Mouse (Mus musculus) kidney, postnatal 4 days (tissue): Measurements from ENCODE around the gene E130308A19Rik.
"Not testable (repeated sequence)": the region's sequence is repeated elsewhere in the genome, so short reads cannot be mapped to it uniquely, and the experiment has no call there.

ENCODE experiments used
- DNase-seq, 2 experiments: peaks; one replicate each; pipeline ENCODE4 v3.0.0; 2021; ENCODE audit warnings: mixed read lengths in 2 of 2

Gene E130308A19Rik

GRCm38 (mm10) chr4:59789015-59789414, 163.0 kb downstream of the E130308A19Rik start:
- no peak for DNase-seq

GRCm38 (mm10) chr4:59793626-59794025, 167.6 kb downstream of the E130308A19Rik start:
- not testable (repeated sequence) for DNase-seq

GRCm38 (mm10) chr4:59794116-59794515, 168.1 kb downstream of the E130308A19Rik start:
- DNase-seq = no peak

DNA sequence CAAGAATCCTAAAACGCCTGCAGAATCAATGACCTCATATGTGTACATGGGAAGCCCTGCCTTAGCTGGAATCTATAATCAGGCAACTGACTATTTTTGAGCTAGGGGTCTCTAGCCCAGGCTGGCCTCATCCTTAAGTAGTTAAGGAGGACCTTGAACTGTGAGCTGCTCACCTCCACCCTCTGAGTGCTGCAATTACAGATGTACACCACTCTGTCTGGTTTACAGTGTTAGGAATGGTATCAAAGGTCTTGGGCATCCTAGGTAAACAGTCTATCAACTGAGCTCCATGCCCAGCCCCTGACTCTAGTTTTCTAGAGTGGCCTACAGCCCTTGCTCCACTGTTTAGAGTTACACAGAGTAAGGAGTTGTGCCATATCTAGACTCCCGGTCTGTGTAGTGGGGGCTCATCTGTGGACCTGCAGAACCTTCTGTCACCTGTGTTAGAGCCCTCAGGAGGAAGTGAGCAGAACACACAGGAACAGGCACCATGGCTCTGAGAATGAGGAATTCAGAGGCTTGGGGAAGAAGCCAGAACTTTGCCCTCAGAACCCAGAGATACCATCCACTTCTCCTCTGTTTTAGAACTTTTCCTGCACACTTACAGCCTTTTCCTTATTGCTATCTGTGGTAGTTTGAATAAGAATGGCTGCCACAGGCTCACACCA, 169.9 kb downstream of the E130308A19Rik start:
- no peak for DNase-seq

GRCm38 (mm10) chr4:59800181-59800580, 174.2 kb downstream of the E130308A19Rik start:
- DNase-seq = no peak

DNA sequence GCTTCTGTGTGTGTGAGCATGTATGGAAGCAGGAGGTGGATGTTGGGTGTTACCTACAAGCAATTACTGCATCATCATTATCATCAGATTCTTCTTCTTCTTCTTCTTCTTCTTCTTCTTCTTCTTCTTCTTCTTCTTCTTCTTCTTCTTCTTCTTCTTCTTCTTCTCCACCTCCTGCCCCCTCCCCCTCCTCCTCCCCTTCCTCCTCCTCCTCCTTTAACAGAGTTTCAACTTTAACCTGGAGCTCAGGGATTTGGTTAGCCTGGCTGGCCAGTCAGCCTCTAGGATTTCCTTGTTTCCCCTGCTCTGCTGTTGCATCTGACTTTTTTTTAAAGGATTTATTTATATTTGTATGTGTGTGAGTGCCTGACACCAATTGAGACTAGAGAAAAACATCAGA, 175.5 kb downstream of the E130308A19Rik start, which contains the start of gene Inip:
Gene Inip, minus strand, starts transcription at position 101 of the 400 bp plus-strand sequence.
- DNase-seq = no peak

DNA sequence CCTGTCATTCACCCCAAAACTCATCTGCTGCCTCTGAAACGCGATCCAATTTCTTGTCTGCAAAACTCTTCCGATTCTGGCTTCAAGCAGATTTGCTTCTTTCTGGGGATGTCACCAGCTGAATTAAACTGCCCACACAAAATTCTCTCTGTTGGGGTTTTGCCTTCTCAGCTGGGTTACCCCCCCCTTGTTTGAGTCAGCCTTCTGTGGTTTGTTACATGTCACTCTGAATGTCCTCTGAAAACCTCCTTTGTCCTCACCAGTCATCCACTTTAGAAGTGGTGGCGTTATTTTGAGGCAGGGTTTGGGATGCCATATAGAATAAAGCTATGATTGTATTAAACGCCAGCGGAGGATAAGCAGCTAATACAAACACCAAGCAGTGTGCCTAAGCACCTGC, 176.1 kb downstream of the E130308A19Rik start:
- no peak for DNase-seq

DNA sequence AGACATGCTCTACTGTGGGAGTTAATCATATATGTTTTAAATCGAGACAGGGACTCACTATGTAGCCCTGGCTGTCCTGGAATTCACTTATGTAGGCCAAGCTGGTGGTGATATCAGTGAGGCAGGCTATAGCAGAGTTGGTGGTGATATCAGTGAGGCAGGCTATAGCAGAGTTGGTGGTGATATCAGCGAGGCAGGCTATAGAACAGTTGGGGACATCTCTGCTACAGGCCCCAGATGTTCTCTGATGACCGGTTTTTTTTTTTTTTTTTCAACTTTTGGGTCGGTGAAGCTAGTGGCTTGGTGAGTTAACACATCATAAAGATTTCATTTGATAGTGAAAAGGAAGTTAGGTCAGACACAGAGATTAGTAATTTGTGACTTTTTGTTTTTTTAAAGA, 176.8 kb downstream of the E130308A19Rik start:
- DNase-seq = no peak

- DNase-seq = no peak
Observed at GRCm38 (mm10) chr4:59803358-59803757, 177.3 kb downstream of the E130308A19Rik start.

GRCm38 (mm10) chr4:59804754-59805153, 178.7 kb downstream of the E130308A19Rik start:
- no peak for DNase-seq

DNA sequence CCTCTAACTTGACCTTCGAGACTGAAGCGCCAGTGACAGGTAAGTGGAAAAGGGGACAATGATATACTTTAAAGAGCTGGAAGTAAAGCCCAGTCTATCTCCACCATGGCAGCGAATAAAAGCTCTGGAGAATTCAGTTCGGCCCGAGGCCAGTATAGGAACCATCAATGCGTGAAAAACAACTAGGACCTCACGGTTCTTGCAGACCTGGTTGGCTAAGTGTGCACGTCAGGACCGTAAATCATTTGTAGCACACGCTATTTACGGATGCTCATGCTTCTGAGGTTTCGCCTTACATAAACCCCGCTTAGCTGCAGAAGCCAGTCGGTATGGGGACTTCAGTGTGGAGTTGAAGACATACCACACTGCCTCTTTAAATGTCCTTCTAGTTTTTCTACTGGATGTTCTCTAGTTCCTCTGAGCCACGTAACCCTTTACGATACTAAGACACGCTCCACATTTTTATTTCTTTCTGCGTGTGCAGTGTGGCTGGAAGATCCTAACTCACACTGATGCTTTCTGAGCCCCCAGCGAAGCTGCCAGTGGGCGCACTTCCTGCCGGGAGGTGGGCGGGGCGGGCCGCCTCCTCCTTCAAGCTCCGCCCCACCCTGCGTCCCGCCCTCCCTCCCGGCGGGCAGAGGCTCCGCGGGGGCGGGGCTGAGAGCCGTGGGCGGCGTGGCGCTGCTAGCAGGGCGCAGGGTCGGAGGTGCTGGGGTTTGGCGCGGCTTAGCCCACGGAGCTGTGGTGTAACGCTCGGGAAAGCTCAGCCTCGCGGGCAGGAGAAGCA, 179.4 kb downstream of the E130308A19Rik start, which contains the start of gene Snx30:
Gene Snx30, plus strand, starts transcription at position 660 of the 787 bp plus-strand sequence.
- DNase-seq = peak; percentile 93 to 96

GRCm38 (mm10) chr4:59805968-59806878, 180.2 kb downstream of the E130308A19Rik start:
- peak; percentile 60 to 65 for DNase-seq

GRCm38 (mm10) chr4:59806879-59807195, 180.8 kb downstream of the E130308A19Rik start:
- DNase-seq = no peak

- DNase-seq = no peak
Observed at GRCm38 (mm10) chr4:59807521-59807920, 181.5 kb downstream of the E130308A19Rik start.

- peak; percentile 39 to 50 for DNase-seq
Observed at GRCm38 (mm10) chr4:59808396-59808795, 182.4 kb downstream of the E130308A19Rik start.
